Mouse (Mus musculus) left cerebral cortex, adult 8-10 months (tissue): ENCODE results near the gene Dse. TPM values are rescaled to one million over a fixed set of nuclear protein-coding genes. Genes with fewer than 3 reads are reported as not detected.

Experiments
- DNase-seq, 2 experiments: peaks; one replicate each; pipeline ENCODE4 v3.0.0; 2022; ENCODE audit warnings: low spot score in 2 of 2
- total RNA-seq, 4 experiments: library from RNA; stranded (reverse); gene quantifications; 2 replicates each; pipeline ENCODE4 v1.2.4; 2022

Dse gene
- total RNA-seq, 4 experiments from 2014 or later, result 5.6 to 10.4 (median 7.9) TPM

DNA sequence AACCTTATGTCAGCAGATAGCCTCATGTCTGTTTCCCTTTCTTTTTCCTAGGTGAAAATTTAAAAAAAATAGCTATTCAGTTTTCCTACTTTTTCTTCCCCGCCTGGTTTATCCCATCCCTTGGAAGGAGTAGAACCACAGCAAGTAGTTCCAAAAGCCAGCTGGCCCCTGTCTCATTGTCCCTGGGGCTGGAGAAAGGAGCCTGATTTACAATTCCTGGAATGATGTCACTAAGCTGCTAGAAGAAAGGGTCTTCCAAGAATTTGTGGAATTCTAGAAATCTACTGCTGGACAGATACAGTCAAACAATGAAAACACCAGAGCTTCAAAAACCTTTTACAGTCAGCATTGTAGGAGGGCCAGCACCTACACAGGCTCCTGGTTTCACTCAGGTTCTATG, 6.8 kb downstream of the Dse start:
- no peak for DNase-seq

GRCm38 (mm10) chr10:34198574-34198973, 8.9 kb downstream of the Dse start:
- DNase-seq, result no peak

- DNase-seq, result no peak
Observed at GRCm38 (mm10) chr10:34198061-34198460, 9.5 kb downstream of the Dse start.

GRCm38 (mm10) chr10:34197269-34197668, 10.2 kb downstream of the Dse start:
- no peak for DNase-seq

DNA sequence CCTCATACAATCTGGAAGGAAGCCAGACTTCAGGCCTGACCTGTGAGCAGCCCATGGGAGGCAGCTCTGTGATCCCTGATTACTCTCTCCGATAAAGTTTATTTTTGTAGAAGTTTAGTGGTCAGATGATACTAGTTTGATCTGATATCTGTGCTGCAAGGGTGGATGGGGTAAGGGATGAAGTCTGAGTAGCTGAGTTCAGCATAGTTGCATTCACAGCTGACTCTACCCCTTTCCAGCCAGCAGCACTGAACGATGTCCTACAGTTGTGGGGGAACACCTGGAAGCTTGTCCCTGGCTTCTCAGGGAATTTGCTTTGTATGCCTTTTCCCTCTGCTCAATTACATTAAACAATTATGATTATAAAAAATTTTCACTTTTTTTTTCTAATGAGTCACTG, 12.6 kb downstream of the Dse start:
- no peak for DNase-seq

- DNase-seq, result no peak
Observed at GRCm38 (mm10) chr10:34194503-34194902, 13.0 kb downstream of the Dse start.

DNA sequence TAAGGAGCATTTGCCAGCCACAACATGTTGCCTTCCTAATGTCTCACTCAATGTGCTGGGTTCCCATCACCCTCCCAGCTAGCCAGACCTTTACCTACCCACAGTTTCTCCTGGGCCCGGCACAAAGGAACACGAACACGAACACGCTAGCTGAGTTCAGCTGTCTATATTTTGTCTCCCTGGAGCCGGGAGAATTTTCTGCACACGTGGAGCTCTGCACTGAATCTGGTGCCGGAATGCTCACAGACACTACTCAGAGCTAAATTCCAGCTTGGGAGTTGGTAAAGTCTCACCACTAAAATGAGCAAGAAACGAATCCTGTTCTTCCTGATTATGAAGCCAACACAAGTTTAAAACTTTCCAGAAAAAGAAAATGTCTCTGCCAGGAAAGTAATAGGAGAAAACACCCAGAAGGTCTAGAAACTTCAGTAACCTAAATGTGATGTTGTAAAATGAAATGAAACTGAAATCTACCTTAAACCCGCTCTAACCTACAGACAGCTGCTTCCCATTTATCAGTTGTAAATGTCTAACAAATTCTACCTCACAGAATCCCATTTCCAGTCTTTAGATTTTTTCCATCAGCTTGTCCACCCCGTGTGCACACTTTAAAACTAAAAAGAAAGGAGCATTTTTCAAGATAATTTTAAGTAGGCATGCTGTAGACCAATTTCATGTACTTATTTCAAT, 20.8 kb downstream of the Dse start:
- DNase-seq, result no peak

DNA sequence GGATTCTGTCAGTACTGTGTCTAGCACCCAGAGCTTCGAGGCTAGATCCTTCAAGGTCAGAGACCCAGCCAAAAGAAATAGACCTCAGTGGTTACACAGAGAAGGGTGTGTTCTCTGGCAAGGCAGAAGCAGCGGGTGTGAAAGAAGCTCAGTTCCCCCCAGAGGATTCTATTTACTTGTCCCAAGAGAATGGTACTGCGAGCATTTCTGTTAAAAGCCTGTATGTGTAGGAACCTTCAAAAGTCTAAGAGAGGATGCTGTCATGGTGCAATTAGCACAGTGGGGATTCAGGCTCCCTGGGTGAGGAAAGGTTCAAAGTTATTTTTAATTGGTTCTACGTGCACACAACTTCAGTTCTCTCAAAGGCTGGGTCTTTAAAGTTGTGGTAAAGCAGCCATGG, 22.0 kb downstream of the Dse start:
- no peak for DNase-seq

GRCm38 (mm10) chr10:34184956-34185355, 22.6 kb downstream of the Dse start:
- no peak for DNase-seq

GRCm38 (mm10) chr10:34183731-34184130, 23.8 kb downstream of the Dse start:
- DNase-seq, result peak in 1 of 2 experiments; percentile 17

DNA sequence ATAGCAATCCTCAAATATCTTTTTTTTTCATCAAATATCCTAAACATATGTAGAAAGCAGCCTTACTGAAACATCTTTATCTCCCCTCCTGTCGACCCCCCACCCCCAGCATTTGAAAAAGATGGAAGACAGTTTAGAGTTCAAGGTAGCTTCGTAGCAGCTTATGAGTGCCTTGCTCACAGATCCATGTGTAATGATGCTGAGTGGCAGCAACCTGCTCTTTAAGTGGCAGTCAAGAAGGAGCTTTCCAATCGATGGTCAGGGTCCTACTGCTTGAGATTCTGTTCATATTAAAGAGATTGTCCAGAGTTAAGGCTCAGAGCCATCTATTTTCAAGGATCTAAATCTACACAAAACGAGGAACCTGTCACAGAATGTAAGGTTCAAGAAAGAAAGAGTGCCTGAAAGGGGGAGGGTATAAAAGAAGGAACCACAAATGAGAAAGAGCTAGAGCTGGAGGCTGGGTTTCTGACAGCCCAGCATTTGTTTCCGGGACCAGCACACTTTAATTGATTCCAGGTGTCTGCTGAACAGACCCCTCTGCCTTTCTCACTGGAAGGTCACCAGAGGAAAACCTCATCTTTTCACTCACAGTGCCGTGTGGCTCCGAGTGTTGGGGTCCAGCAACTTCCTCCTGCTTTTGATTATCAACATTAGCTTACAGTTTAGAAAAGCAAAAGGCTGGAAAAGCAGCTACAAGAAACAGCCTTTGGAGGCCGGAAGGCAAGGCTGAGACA, 31.5 kb downstream of the Dse start:
- DNase-seq, result no peak

GRCm38 (mm10) chr10:34172663-34173282, 34.7 kb downstream of the Dse start:
- DNase-seq, result no peak

- DNase-seq, result no peak
Observed at GRCm38 (mm10) chr10:34171660-34172059, 35.9 kb downstream of the Dse start.

GRCm38 (mm10) chr10:34171191-34171590, 36.3 kb downstream of the Dse start:
- no peak for DNase-seq

DNA sequence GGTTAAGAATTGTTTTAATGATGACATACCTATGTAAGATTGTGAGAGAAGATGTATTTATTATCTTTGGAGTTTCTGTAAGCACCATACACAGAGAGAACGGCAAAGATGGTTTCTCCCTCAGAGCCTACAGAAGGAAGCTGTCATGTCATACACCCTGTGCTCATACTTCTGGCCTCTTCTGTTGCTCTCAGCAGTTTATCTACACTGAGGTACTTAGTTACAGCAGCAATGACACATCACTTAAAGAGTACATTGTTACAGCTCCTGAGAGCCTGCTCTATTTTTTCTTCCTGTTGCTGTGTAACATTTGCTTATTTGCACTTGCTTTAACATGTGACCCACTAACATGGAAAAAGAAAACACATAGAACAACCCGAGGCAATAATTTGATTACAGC, 40.5 kb downstream of the Dse start:
- no peak for DNase-seq

DNA sequence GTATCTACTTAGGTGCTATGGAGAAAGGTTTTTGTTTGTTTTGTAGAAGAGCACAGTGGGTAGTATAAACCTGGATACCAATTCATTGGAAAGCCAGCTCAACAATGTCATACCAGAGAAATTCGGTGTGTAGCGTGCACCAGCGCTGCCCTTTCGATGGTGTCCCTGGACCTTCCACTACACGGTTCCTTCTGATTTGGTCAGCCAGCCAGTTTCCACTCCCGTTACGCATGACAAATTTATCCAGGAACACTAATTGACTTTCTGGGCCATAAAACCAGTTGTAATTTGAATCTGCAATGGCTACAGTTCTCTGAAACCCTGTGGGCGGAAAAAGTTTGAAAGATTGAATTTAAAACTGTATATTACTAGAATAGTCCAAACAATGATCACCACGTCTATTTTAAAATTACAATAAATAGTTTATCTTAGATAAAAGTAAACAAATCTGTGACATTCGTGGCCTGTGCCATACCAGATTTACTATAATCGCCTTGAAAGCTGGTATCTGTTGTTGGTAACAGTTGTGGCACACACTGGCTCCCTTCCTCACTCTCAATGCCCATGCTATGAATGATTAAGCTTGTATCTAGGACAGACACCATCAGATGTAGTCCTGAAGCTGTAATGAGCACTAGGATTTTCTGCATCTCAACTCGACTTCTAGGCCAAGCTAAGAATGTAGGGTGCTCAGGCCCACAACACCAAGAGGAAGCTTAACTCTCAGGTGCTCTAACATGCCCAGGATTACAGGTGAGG, 51.5 kb downstream of the Dse start:
- DNase-seq, result no peak

GRCm38 (mm10) chr10:34151827-34152226, 55.7 kb downstream of the Dse start:
- no peak for DNase-seq

DNA sequence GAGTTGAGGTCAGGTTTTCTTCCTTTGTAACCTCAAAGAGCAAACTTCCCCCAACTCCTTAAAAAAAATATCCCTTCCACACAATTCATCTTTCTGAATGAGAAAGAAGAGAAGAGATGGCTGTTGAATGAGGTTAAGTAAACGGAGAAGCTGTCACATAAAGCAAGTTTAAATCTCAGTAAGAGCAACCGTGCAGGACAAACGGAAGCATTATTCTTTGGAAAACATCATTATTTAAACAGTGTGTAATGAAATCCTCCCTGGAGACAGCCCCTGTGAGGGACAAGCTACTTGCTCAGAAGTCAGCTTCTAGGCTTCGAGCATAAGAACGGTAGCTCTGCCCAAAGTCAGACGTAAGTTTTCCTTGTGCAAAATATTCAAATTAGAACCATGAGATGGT, 57.1 kb downstream of the Dse start:
- DNase-seq, result no peak

DNA sequence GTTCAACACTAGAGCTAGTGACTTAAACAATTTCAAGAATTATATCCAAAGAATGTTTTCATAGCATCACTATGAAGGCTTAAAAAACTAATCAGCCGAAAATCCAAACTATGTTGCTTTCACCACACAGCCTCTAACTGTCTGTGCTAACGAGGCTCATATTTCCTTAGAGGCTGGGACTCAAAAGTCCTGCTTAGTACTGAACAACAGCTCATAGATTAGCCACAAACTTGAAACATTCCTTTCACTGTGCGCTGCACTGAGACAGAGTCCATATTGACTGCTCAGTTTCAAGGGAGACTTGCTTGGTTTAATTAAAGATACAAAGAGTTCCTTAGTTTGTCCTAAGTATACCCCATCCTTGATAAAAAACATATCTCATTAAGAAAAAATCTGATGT, 57.7 kb downstream of the Dse start:
- DNase-seq, result no peak

DNA sequence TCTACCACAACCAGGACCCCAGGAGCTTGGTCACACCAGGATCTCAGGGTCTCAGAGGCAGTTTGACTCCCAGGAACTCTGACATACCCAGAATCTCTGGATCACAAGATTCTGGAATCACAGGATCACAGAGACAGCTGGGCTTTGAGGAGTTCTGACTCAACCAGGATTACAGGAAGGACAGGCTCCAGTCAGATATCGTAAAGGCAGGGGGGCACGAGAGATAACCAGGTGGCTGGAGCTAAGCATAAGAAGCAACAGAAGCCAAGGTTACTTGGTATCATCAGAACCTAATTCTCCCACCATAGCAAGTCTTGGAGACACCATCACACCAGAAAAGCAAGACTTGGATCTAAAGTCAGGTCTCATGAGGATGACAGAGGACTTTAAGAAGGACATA, 65.8 kb downstream of the Dse start:
- DNase-seq, result no peak

GRCm38 (mm10) chr10:34139768-34140167, 67.7 kb downstream of the Dse start:
- DNase-seq, result no peak

- DNase-seq, result no peak
Observed at GRCm38 (mm10) chr10:34138027-34138426, 69.5 kb downstream of the Dse start.
